Mouse (Mus musculus) neural tube, embryonic 11.5 days (tissue): ENCODE data around the gene Pax1. TPM values are rescaled to one million over a fixed set of nuclear protein-coding genes. Genes with fewer than 3 reads are reported as not detected.

ENCODE experiments used
- ATAC-seq: fragments of 200-750 bp; cut with Nextera tagmentation; 2 replicates; pipeline ENCODE4 v1.8.0; 2017; ENCODE audit warnings: moderate number of reproducible peaks, mild to moderate bottlenecking, moderate TSS enrichment, moderate library complexity; ENCODE audit not compliant: insufficient read depth, low FRiP score, low TSS enrichment
- DNase-seq: peaks from one replicate; pipeline ENCODE4 v3.0.0-alpha.2; 2015; ENCODE audit warnings: low spot score
- H3K27ac ChIP-seq: fragments of 300-500 bp; sonication (generic); 2 replicates; pipeline ENCODE4 v1.5.1; 2014; ENCODE audit warnings: low read depth, mild to moderate bottlenecking, low read length
- H3K27me3 ChIP-seq: fragments of 300-500 bp; sonication (generic); 2 replicates; pipeline ENCODE4 v1.6.1; 2014; ENCODE audit warnings: mild to moderate bottlenecking, low read length, mixed read lengths; ENCODE audit not compliant: control insufficient read depth, insufficient read depth
- H3K36me3 ChIP-seq: fragments of 300-500 bp; sonication (generic); 2 replicates; pipeline ENCODE4 v1.6.1; 2014; ENCODE audit warnings: mild to moderate bottlenecking, low read length, moderate library complexity, mixed read lengths; ENCODE audit not compliant: control insufficient read depth, insufficient read depth
- H3K4me1 ChIP-seq: fragments of 300-500 bp; sonication (generic); 2 replicates; pipeline ENCODE4 v1.6.1; 2014; ENCODE audit warnings: low read length, mixed read lengths; ENCODE audit not compliant: control insufficient read depth, insufficient read depth
- H3K4me2 ChIP-seq: fragments of 300-500 bp; sonication (generic); 2 replicates; pipeline ENCODE4 v1.6.1; 2014; ENCODE audit warnings: low read depth, mild to moderate bottlenecking, moderate library complexity
- H3K4me3 ChIP-seq: fragments of 300-500 bp; sonication (generic); 2 replicates; pipeline ENCODE4 v1.5.1; 2014; ENCODE audit warnings: low read depth, low read length
- H3K9ac ChIP-seq: fragments of 300-500 bp; sonication (generic); 2 replicates; pipeline ENCODE4 v1.6.1; 2014; ENCODE audit warnings: mild to moderate bottlenecking, low read length
- H3K9me3 ChIP-seq: fragments of 300-500 bp; sonication (generic); 2 replicates; pipeline ENCODE4 v1.6.1; 2016; ENCODE audit warnings: low read length; ENCODE audit not compliant: control insufficient read depth
- WGBS: fragments of 180-500 bp; shearing (Covaris S2); extraction: QIAGEN DNeasy Blood & Tissue Kit; methylation state at CpG from one replicate; pipeline ENCODE4 v1.1.7; 2014; 5-methylcytosine and 5-hydroxymethylcytosine counted together
- polyA plus RNA-seq: library from polyadenylated mRNA; unstranded; fragments of >200 nt; fragmentation: Nextera tagmentation; extraction: Ambion mirVana; gene quantifications from 2 replicates; pipeline ENCODE4 v1.2.1, GENCODE M21; 2014

The Pax1 gene
- 17.0 and 26.4 TPM in 2 replicates for polyA plus RNA-seq

- WGBS, result under 1% methylated on average over 18 of the region's 18 CpGs
- Histone ChIP-seq H3K4me1 (no peaks in the 10 kb centered on the region), H3K27me3 (peaks cover 95% of the 10 kb centered on the region), H3K36me3 (no peaks in the 10 kb centered on the region), H3K9me3 (no peaks in the 10 kb centered on the region), H3K27ac (no peak within 1 kb of the TSS), H3K4me3 (peak within 1 kb of the TSS; percentile 24), H3K9ac (peak within 1 kb of the TSS; percentile 6; the same call in 1 of the 2 replicates), H3K4me2 (peak within 1 kb of the TSS; percentile 16)
- DNase-seq, result peak; percentile 47
- ATAC-seq, result no peak
These were observed at the start of gene Pax1 for GRCm38 (mm10) chr2:147361581-147361980. Gene Pax1 (plus strand): TSS chr2:147361925.

GRCm38 (mm10) chr2:147321036-147321435 lies 40.7 kb upstream of the Pax1 start:
- H3K9ac ChIP-seq, result no peak overlapping the region
- WGBS, result 15% methylated on average over 9 of the region's 9 CpGs
- DNase-seq (peak; percentile 46), ATAC-seq (no peak)
- no peak overlapping the region for H3K27ac ChIP-seq
- H3K4me2 ChIP-seq, result no peak overlapping the region
- H3K27me3 ChIP-seq, result no peaks in the 10 kb centered on the region
- no peaks in the 10 kb centered on the region for H3K9me3 ChIP-seq
- H3K4me1 ChIP-seq, result no peaks in the 10 kb centered on the region
- H3K36me3 ChIP-seq, result no peaks in the 10 kb centered on the region
- H3K4me3 ChIP-seq, result no peak overlapping the region

DNA sequence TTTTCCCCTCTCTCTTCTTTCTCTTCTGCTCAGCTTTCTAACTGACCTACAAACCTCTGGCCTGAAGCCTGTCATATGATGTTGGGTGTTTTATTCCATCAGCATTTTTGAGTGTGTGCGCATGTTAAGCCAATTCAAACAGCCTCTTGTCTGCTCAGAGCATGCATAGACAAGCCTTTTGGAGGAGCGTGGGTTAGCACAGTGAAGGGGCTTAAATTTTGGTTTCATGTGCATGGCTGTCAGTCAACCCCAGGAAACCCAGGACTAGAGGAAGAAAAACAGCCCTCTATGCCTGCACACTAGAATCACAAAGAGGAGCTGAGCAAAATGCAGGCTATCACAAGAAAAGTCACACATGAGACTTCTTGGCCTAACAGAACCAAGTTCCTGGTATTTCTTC lies 36.5 kb upstream of the Pax1 start:
- Histone ChIP-seq H3K36me3 (no peaks in the 10 kb centered on the region), H3K4me2 (no peak overlapping the region)

DNA sequence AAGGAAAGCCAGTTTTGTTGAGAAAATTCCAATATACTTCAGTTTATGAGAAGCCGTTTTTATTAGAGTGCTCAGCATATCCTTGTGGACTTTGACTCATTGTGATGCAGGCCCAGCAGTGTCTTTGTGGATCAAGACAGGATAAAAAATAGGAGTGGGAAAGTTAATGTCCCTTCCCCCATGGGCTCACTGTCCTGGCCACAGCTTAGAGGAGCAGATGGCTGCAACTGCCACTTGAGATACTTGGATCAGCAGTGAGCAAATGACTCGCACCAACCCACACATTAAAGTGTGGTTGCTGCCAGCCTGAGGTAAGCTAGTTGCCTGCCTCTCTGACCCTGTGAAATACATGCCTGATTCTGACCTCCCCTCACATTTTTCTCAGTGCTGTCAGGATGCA lies 29.0 kb upstream of the Pax1 start:
- Histone ChIP-seq H3K4me1 (no peaks in the 10 kb centered on the region), H3K27ac (no peak overlapping the region), H3K4me3 (no peak overlapping the region), H3K9ac (no peak overlapping the region), H3K27me3 (no peaks in the 10 kb centered on the region), H3K4me2 (no peak overlapping the region), H3K9me3 (no peaks in the 10 kb centered on the region), H3K36me3 (no peaks in the 10 kb centered on the region)
- WGBS, result 86% methylated on average over 2 of the region's 2 CpGs
- DNase-seq, result no peak
- no peak for ATAC-seq

More for the DNA sequence above, 36.5 kb upstream of the Pax1 start:
- DNase-seq (no peak), ATAC-seq (no peak)
- 84% methylated on average over 2 of the region's 2 CpGs for WGBS
- Histone ChIP-seq H3K4me3 (no peak overlapping the region), H3K27ac (no peak overlapping the region), H3K27me3 (no peaks in the 10 kb centered on the region), H3K9ac (no peak overlapping the region), H3K9me3 (no peaks in the 10 kb centered on the region), H3K4me1 (no peaks in the 10 kb centered on the region)

DNA sequence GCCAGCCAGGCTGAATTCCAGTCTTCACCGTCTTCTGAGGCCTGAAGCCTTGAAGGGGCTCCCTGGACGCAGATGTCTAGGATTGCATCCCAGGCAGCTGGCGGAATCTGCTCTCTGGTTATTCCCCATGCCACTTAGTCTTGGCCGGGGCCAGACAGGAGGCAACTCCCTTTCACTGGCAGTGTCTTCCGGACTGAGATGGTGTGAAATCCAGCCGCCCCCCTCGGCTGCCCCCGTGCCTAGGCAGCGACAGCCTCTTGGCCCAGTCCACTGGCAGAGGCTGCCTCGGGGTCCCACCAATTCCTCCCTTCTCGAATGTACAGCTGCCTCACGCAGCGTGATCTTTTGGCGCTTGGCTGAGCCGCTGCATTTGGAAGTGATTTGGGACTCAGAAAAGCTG lies 23.0 kb upstream of the Pax1 start:
- Histone ChIP-seq H3K9ac (no peak overlapping the region), H3K4me2 (no peak overlapping the region), H3K36me3 (no peaks in the 10 kb centered on the region), H3K27ac (no peak overlapping the region), H3K9me3 (no peaks in the 10 kb centered on the region), H3K4me3 (no peak overlapping the region), H3K4me1 (no peaks in the 10 kb centered on the region), H3K27me3 (no peaks in the 10 kb centered on the region)
- ATAC-seq, result no peak
- 75% methylated on average over 15 of the region's 15 CpGs for WGBS
- DNase-seq, result peak; percentile 13

GRCm38 (mm10) chr2:147339796-147340195 lies 21.9 kb upstream of the Pax1 start:
- no peak overlapping the region for H3K4me2 ChIP-seq
- H3K4me1 ChIP-seq, result no peaks in the 10 kb centered on the region
- no peak overlapping the region for H3K4me3 ChIP-seq
- 75% methylated on average over 4 of the region's 4 CpGs for WGBS
- ATAC-seq, result no peak
- DNase-seq, result peak; percentile 34
- H3K9me3 ChIP-seq, result no peaks in the 10 kb centered on the region
- H3K36me3 ChIP-seq, result no peaks in the 10 kb centered on the region
- H3K27me3 ChIP-seq, result no peaks in the 10 kb centered on the region
- H3K27ac ChIP-seq, result no peak overlapping the region
- no peak overlapping the region for H3K9ac ChIP-seq

DNA sequence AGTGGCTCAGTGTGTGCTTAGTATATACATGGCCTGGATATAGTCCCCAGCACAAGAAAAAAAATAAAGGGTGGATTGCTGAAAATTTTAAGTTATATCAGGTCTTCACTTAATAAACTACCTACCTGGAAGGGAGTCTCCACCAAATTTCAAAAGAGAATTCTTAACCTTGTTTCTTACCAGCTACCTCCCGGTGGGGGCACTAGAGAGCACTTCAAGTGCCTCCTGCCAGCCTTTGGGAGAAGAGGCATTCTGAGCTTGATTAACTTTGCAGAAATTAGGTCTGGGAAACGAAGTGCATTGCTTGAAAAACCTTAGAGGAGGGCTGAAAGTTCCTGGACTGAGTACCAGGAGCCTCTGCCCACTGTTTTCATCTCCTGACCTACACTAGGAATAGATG lies 19.5 kb upstream of the Pax1 start:
- no peak for DNase-seq
- 15% methylated on average over 2 of the region's 2 CpGs for WGBS
- H3K4me3 ChIP-seq, result no peak overlapping the region
- no peak for ATAC-seq
- no peak overlapping the region for H3K9ac ChIP-seq
- H3K9me3 ChIP-seq, result no peaks in the 10 kb centered on the region
- no peaks in the 10 kb centered on the region for H3K36me3 ChIP-seq
- no peaks in the 10 kb centered on the region for H3K4me1 ChIP-seq
- H3K4me2 ChIP-seq, result no peak overlapping the region
- no peaks in the 10 kb centered on the region for H3K27me3 ChIP-seq
- H3K27ac ChIP-seq, result no peak overlapping the region

DNA sequence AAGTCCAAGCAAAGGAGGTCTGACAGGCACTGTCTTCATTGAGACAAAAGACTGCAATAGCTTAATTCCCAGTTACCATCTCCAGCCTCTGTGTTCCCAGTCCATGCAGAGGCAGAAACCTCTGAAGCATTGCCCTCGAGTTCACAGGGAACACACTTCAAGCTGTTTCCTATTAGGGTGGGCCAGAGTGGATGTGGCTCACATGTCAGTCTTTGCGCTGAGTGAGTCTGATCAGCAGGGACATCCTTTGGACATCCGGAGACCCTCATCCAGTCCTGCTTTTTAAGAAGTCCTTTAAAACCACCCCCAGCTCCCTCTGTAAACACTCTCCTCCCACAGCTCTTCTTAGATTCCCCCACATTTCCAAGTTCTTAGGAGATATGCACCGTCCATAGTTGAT lies 2.0 kb upstream of the Pax1 start:
- H3K4me1 ChIP-seq, result no peaks in the 10 kb centered on the region
- WGBS, result 0% methylated on average over 4 of the region's 4 CpGs
- H3K4me2 ChIP-seq, result no peak overlapping the region
- no peaks in the 10 kb centered on the region for H3K9me3 ChIP-seq
- peaks cover 84% of the 10 kb centered on the region for H3K27me3 ChIP-seq
- H3K36me3 ChIP-seq, result no peaks in the 10 kb centered on the region
- H3K9ac ChIP-seq, result no peak overlapping the region
- ATAC-seq, result no peak
- no peak overlapping the region for H3K4me3 ChIP-seq
- H3K27ac ChIP-seq, result no peak overlapping the region
- DNase-seq, result no peak

DNA sequence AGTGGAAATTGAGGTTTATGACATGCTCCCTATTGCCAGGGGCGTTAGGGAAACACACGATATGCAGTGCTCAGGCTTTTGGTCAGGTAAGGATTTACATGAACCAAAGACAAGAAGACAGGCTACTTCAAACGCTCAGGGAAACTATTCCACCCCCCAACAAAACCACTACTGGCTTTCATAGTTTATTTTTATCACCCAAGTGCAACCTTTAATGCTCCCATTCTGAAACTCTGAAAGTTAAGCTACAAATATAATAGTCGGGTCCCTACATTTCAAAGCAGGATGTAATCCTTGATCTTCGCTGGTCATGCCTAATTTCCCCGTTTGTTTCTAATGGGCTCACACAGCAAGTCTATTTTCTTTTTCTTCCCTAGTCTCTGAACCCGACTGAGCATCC lies 1.3 kb upstream of the Pax1 start:
- Histone ChIP-seq H3K9ac (no peak overlapping the region), H3K4me1 (no peaks in the 10 kb centered on the region), H3K27ac (no peak overlapping the region), H3K36me3 (no peaks in the 10 kb centered on the region), H3K4me2 (no peak overlapping the region), H3K27me3 (peaks cover 91% of the 10 kb centered on the region), H3K4me3 (no peak overlapping the region), H3K9me3 (no peaks in the 10 kb centered on the region)
- no peak for ATAC-seq
- no peak for DNase-seq
- WGBS, result under 1% methylated on average over 7 of the region's 7 CpGs
